Comparison of ENCODE assay signal across 19 mouse cellular contexts in the genomic region with DNA sequence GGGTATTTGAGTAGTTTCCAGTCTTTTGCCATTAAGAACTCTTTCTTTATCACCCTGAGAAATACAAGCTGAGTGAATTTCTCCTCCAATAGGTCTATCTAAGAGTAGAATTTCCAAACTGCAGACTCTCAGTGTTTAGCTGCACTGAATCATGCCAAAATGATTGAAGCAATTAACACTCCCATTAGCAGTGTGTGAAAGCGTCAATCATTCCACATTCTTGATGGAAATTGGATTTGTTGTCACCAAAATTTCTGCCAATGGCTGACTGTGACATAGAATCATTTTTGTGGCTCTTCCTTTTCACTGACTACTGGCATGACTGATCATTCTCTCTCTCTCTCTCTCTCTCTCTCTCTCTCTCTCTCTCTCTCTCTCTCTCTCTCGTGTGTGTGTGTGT.
"Had no signal": no experiment of that assay in that cellular context is flagged by ENCODE, and none has a peak within 500 bp of the region (broad histone marks: within the 10 kb centered on the region; RNA-seq: fewer than 3 reads in every experiment).

No protein-coding gene starts in this region.

- H3K27ac ChIP-seq: midbrain, embryonic 10.5 days; midbrain, embryonic 12.5 days; neural tube, embryonic 13.5 days; neural tube, embryonic 15.5 days had no signal

- ATAC-seq: midbrain, embryonic 16.5 days had no signal

- DNase-seq: lung, adult 18-20 months; lung, embryonic 14.5 days; lung, postnatal 10 days; lung, postnatal 4 days; midbrain, embryonic 14.5 days; retina, postnatal 1 day; right cerebral cortex, adult 18-20 months; right cerebral cortex, postnatal 25 days; right cerebral cortex, postnatal 4 days; spleen, adult 18-20 months; thymus, adult 18-20 months; thymus, postnatal 14 days; thymus, postnatal 36 days had no signal

- H3K36me3 ChIP-seq: midbrain, embryonic 10.5 days; midbrain, embryonic 12.5 days; neural tube, embryonic 13.5 days; neural tube, embryonic 15.5 days had no signal

- H3K4me1 ChIP-seq: midbrain, embryonic 10.5 days; midbrain, embryonic 12.5 days; neural tube, embryonic 13.5 days; neural tube, embryonic 15.5 days had no signal

- H3K27me3 ChIP-seq: midbrain, embryonic 12.5 days; neural tube, embryonic 13.5 days; neural tube, embryonic 15.5 days had no signal

- H3K4me2 ChIP-seq: lung, embryonic 14.5 days; midbrain, embryonic 12.5 days; neural tube, embryonic 13.5 days; neural tube, embryonic 15.5 days had no signal

- H3K9ac ChIP-seq: lung, embryonic 14.5 days; midbrain, embryonic 12.5 days; neural tube, embryonic 13.5 days; neural tube, embryonic 15.5 days had no signal

- H3K9me3 ChIP-seq: midbrain, embryonic 10.5 days; midbrain, embryonic 12.5 days had no signal

- H3K4me3 ChIP-seq: midbrain, embryonic 10.5 days; midbrain, embryonic 12.5 days; myocyte; neural tube, embryonic 13.5 days; neural tube, embryonic 15.5 days had no signal
